Mouse (Mus musculus): Measurements from ENCODE around the gene Smim5. TPM values are rescaled to one million over a fixed set of nuclear protein-coding genes. Genes with fewer than 3 reads are reported as not detected.

The Smim5 gene
- polyA plus RNA-seq, 2 experiments, result 9.8 to 17.5 TPM

- 95% methylated on average over 1 of the region's 1 CpGs for WGBS
- H3K27me3 ChIP-seq (ENCODE audit: control insufficient read depth, insufficient read depth, low read length), result no peaks in the 10 kb centered on the region
- no peak overlapping the region for H3K9ac ChIP-seq (ENCODE audit: low read depth, low read length, severe bottlenecking)
- peaks cover 30% of the 10 kb centered on the region for H3K36me3 ChIP-seq (ENCODE audit: control insufficient read depth, insufficient read depth, low read length)
- H3K9me3 ChIP-seq (ENCODE audit: control insufficient read depth, low read length), result no peaks in the 10 kb centered on the region
- TF ChIP-seq POLR2A (IDR thresholded peaks at IDR 0.05; ENCODE audit: borderline replicate concordance, extremely low read depth, insufficient read depth, insufficient read length), result no peak
- H3K4me1 ChIP-seq (ENCODE audit: control insufficient read depth, insufficient read depth, low read length), result no peaks in the 10 kb centered on the region
- no peak overlapping the region for H3K4me3 ChIP-seq (replicated peaks; ENCODE audit: low read length)
- no peak overlapping the region for H3K27ac ChIP-seq (replicated peaks; ENCODE audit: low read depth, low read length)
- H3K4me2 ChIP-seq (replicated peaks; ENCODE audit: low read depth, low read length, severe bottlenecking), result no peak overlapping the region
- DNase-seq (ENCODE audit: low spot score) (no peak), ATAC-seq (ENCODE audit: low FRiP score, low read depth) (no peak)
These were observed 22.2 kb downstream of the Smim5 start for GRCm38 (mm10) chr11:115921986-115922385.

- H3K4me3 ChIP-seq (replicated peaks; ENCODE audit: low read length), result no peak overlapping the region
- H3K9me3 ChIP-seq (ENCODE audit: control insufficient read depth, low read length), result no peaks in the 10 kb centered on the region
- no peak for ATAC-seq (ENCODE audit: low FRiP score, low read depth)
- 84% methylated on average over 8 of the region's 8 CpGs for WGBS
- no peak for DNase-seq (ENCODE audit: low spot score)
- H3K4me2 ChIP-seq (replicated peaks; ENCODE audit: low read depth, low read length, severe bottlenecking), result no peak overlapping the region
- TF ChIP-seq POLR2A (IDR thresholded peaks at IDR 0.05; ENCODE audit: borderline replicate concordance, extremely low read depth, insufficient read depth, insufficient read length), result no peak
- peaks cover 30% of the 10 kb centered on the region for H3K36me3 ChIP-seq (ENCODE audit: control insufficient read depth, insufficient read depth, low read length)
- peaks cover 8% of the 10 kb centered on the region for H3K4me1 ChIP-seq (ENCODE audit: control insufficient read depth, insufficient read depth, low read length)
- H3K9ac ChIP-seq (ENCODE audit: low read depth, low read length, severe bottlenecking), result no peak overlapping the region
- no peak overlapping the region for H3K27ac ChIP-seq (replicated peaks; ENCODE audit: low read depth, low read length)
- H3K27me3 ChIP-seq (ENCODE audit: control insufficient read depth, insufficient read depth, low read length), result no peaks in the 10 kb centered on the region
These were observed 29.3 kb downstream of the Smim5 start for GRCm38 (mm10) chr11:115929031-115929430.

GRCm38 (mm10) chr11:115929818-115930217 is 30.1 kb downstream of the Smim5 start:
- Histone ChIP-seq H3K27ac (replicated peaks; ENCODE audit: low read depth, low read length) (no peak overlapping the region), H3K27me3 (ENCODE audit: control insufficient read depth, insufficient read depth, low read length) (no peaks in the 10 kb centered on the region), H3K4me3 (replicated peaks; ENCODE audit: low read length) (no peak overlapping the region), H3K9me3 (ENCODE audit: control insufficient read depth, low read length) (no peaks in the 10 kb centered on the region), H3K4me2 (replicated peaks; ENCODE audit: low read depth, low read length, severe bottlenecking) (no peak overlapping the region), H3K4me1 (ENCODE audit: control insufficient read depth, insufficient read depth, low read length) (peaks cover 15% of the 10 kb centered on the region), H3K36me3 (ENCODE audit: control insufficient read depth, insufficient read depth, low read length) (peaks cover 25% of the 10 kb centered on the region), H3K9ac (ENCODE audit: low read depth, low read length, severe bottlenecking) (no peak overlapping the region)
- ATAC-seq (ENCODE audit: low FRiP score, low read depth) (no peak), DNase-seq (ENCODE audit: low spot score) (no peak)
- 78% methylated on average over 3 of the region's 3 CpGs for WGBS
- no peak for TF ChIP-seq POLR2A (IDR thresholded peaks at IDR 0.05; ENCODE audit: borderline replicate concordance, extremely low read depth, insufficient read depth, insufficient read length)

GRCm38 (mm10) chr11:115931235-115931634 is 31.5 kb downstream of the Smim5 start:
- no peak overlapping the region for H3K4me3 ChIP-seq (replicated peaks; ENCODE audit: low read length)
- ATAC-seq (ENCODE audit: low FRiP score, low read depth) (no peak), DNase-seq (ENCODE audit: low spot score) (no peak)
- H3K9me3 ChIP-seq (ENCODE audit: control insufficient read depth, low read length), result no peaks in the 10 kb centered on the region
- 73% methylated on average over 3 of the region's 3 CpGs for WGBS
- H3K27me3 ChIP-seq (ENCODE audit: control insufficient read depth, insufficient read depth, low read length), result no peaks in the 10 kb centered on the region
- H3K9ac ChIP-seq (ENCODE audit: low read depth, low read length, severe bottlenecking), result no peak overlapping the region
- peaks cover 15% of the 10 kb centered on the region for H3K4me1 ChIP-seq (ENCODE audit: control insufficient read depth, insufficient read depth, low read length)
- H3K4me2 ChIP-seq (replicated peaks; ENCODE audit: low read depth, low read length, severe bottlenecking), result no peak overlapping the region
- H3K36me3 ChIP-seq (ENCODE audit: control insufficient read depth, insufficient read depth, low read length), result peaks cover 33% of the 10 kb centered on the region
- TF ChIP-seq POLR2A (IDR thresholded peaks at IDR 0.05; ENCODE audit: borderline replicate concordance, extremely low read depth, insufficient read depth, insufficient read length), result no peak
- H3K27ac ChIP-seq (replicated peaks; ENCODE audit: low read depth, low read length), result no peak overlapping the region

GRCm38 (mm10) chr11:115933108-115933746 is 33.5 kb downstream of the Smim5 start, which contains the start of the genes Sap30bp and Recql5:
Gene Sap30bp, plus strand, starts transcription at chr11:115933282.
Gene Recql5, minus strand, starts transcription at chr11:115933477.
- Histone ChIP-seq H3K36me3 (ENCODE audit: control insufficient read depth, insufficient read depth, low read length) (peaks cover 38% of the 10 kb centered on the region), H3K4me1 (ENCODE audit: control insufficient read depth, insufficient read depth, low read length) (peaks cover 15% of the 10 kb centered on the region), H3K4me3 (replicated peaks; ENCODE audit: low read length) (peak within 1 kb of the TSS; percentile 86), H3K9me3 (ENCODE audit: control insufficient read depth, low read length) (no peaks in the 10 kb centered on the region), H3K27me3 (ENCODE audit: control insufficient read depth, insufficient read depth, low read length) (no peaks in the 10 kb centered on the region), H3K9ac (ENCODE audit: low read depth, low read length, severe bottlenecking) (peak within 1 kb of the TSS; percentile 82), H3K27ac (replicated peaks; ENCODE audit: low read depth, low read length) (peak within 1 kb of the TSS; percentile 44; the same call in 1 of the 2 replicates), H3K4me2 (replicated peaks; ENCODE audit: low read depth, low read length, severe bottlenecking) (peak within 1 kb of the TSS; percentile 92)
- peak; percentile 80; the same call in 1 of the 2 replicates for TF ChIP-seq POLR2A (IDR thresholded peaks at IDR 0.05; ENCODE audit: borderline replicate concordance, extremely low read depth, insufficient read depth, insufficient read length)
- peak; percentile 99 for ATAC-seq (ENCODE audit: low FRiP score, low read depth)
- under 1% methylated on average over 28 of the region's 28 CpGs for WGBS
- peak; percentile 99 for DNase-seq (ENCODE audit: low spot score)

Measured in limb, embryonic 14.5 days (tissue).